Mouse (Mus musculus) neural tube, embryonic 13.5 days (tissue): ENCODE measurements around the gene Rnft1. TPM values are rescaled to one million over a fixed set of nuclear protein-coding genes. Genes with fewer than 3 reads are reported as not detected.

Experiments
- polyA plus RNA-seq: library from polyadenylated mRNA; unstranded; fragments of >200 nt; fragmentation: Nextera tagmentation; extraction: Ambion mirVana; gene quantifications from 2 replicates; pipeline ENCODE4 v1.2.1, GENCODE M21; 2015

Gene Rnft1
- polyA plus RNA-seq, 1 experiment from 2014 or later: 20.4 TPM

Other genes starting within 250 kb of the Rnft1 start
- gene Ints2, start 227.1 kb upstream of the Rnft1 start, polyA plus RNA-seq: 18.6 and 28.2 TPM in 2 replicates
- 8.2 and 8.9 TPM in 2 replicates for gene Med13, start 127.1 kb upstream of the Rnft1 start, polyA plus RNA-seq
- 54.8 and 62.7 TPM in 2 replicates for gene Rps6kb1, start 60.1 kb downstream of the Rnft1 start, polyA plus RNA-seq
- gene Tubd1, start 60.3 kb downstream of the Rnft1 start, polyA plus RNA-seq: 7.8 and 8.6 TPM in 2 replicates
- 108 and 121 TPM in 2 replicates for gene Vmp1, start 199.2 kb downstream of the Rnft1 start, polyA plus RNA-seq
- gene Ptrh2, start 199.3 kb downstream of the Rnft1 start, polyA plus RNA-seq: 28.8 and 30.2 TPM in 2 replicates